Mouse (Mus musculus) brain, embryonic 14.5 days (tissue): Measurements from ENCODE around the gene Kdf1. TPM values are rescaled to one million over a fixed set of nuclear protein-coding genes. Genes with fewer than 3 reads are reported as not detected.
A peak's percentile ranks its signal among the peaks of the same experiment; 100 is the strongest.

Source experiments
- DNase-seq: peaks from one replicate; pipeline ENCODE4 v3.0.0-alpha.2; 2011; ENCODE audit warnings: low read depth
- CTCF ChIP-seq: fragments of 200-500 bp; IDR thresholded peaks from 2 replicates; pipeline ENCODE4 v1.5.1; 2012; ENCODE audit warnings: inconsistent platforms, mild to moderate bottlenecking, moderate library complexity, borderline replicate concordance; ENCODE audit not compliant: insufficient read depth, insufficient read length; ENCODE audit errors: extremely low read depth
- POLR2A ChIP-seq: fragments of 200-500 bp; IDR thresholded peaks from 2 replicates; pipeline ENCODE4 v1.6.1; 2012; ENCODE audit warnings: mild to moderate bottlenecking, inconsistent platforms, borderline replicate concordance; ENCODE audit not compliant: poor library complexity, insufficient read depth, insufficient read length, severe bottlenecking; ENCODE audit errors: extremely low read depth
- polyA plus RNA-seq: library from polyadenylated mRNA; depleted of rRNA; stranded (reverse); fragments of >200 nt; gene quantifications from 2 replicates; pipeline ENCODE4 v1.2.3, GENCODE M21; 2012

Gene Kdf1
- polyA plus RNA-seq, 1 experiment: 0.51 TPM

GRCm38 (mm10) chr4:133486673-133487357, 31.9 kb upstream of the Kdf1 start:
- TF ChIP-seq POLR2A: no peak
- TF ChIP-seq CTCF: no peak
- no peak for DNase-seq

- TF ChIP-seq POLR2A: no peak
- no peak for TF ChIP-seq CTCF
- DNase-seq: no peak
These were observed 30.0 kb upstream of the Kdf1 start for GRCm38 (mm10) chr4:133488619-133489392.

- no peak for DNase-seq
- no peak for TF ChIP-seq CTCF
- TF ChIP-seq POLR2A: no peak
These were observed 29.1 kb upstream of the Kdf1 start for GRCm38 (mm10) chr4:133489489-133490245.

- no peak for DNase-seq
- TF ChIP-seq POLR2A (no peak), CTCF (no peak)
These were observed 27.0 kb upstream of the Kdf1 start for GRCm38 (mm10) chr4:133491800-133492199.

- DNase-seq: no peak
- TF ChIP-seq POLR2A (no peak), CTCF (no peak)
These were observed 24.9 kb upstream of the Kdf1 start for GRCm38 (mm10) chr4:133493895-133494294.

GRCm38 (mm10) chr4:133494432-133494831, 24.3 kb upstream of the Kdf1 start:
- DNase-seq: peak; percentile 82

GRCm38 (mm10) chr4:133494867-133495266, 23.9 kb upstream of the Kdf1 start:
- DNase-seq: no peak
- TF ChIP-seq CTCF (no peak), POLR2A (no peak)

More at GRCm38 (mm10) chr4:133494432-133494831, 24.3 kb upstream of the Kdf1 start:
- TF ChIP-seq POLR2A (no peak), CTCF (peak; percentile 95)

GRCm38 (mm10) chr4:133495711-133496110, 23.1 kb upstream of the Kdf1 start:
- TF ChIP-seq CTCF: peak; percentile 30; the same call in 1 of the 2 replicates
- TF ChIP-seq POLR2A: no peak
- no peak for DNase-seq

GRCm38 (mm10) chr4:133496738-133497445, 21.9 kb upstream of the Kdf1 start:
- TF ChIP-seq POLR2A: no peak
- TF ChIP-seq CTCF: no peak
- no peak for DNase-seq

GRCm38 (mm10) chr4:133497461-133498159, 21.2 kb upstream of the Kdf1 start:
- TF ChIP-seq POLR2A (no peak), CTCF (no peak)
- peak; percentile 42 for DNase-seq

GRCm38 (mm10) chr4:133498160-133498724, 20.5 kb upstream of the Kdf1 start, which contains the start of gene Trnp1:
Gene Trnp1, minus strand, starts transcription at chr4:133498550.
- TF ChIP-seq CTCF (no peak), POLR2A (peak; percentile 35; the same call in 1 of the 2 replicates)
- DNase-seq: peak; percentile 90
